Mouse (Mus musculus): ENCODE results near the gene Rrm2.
"Not testable (repeated sequence)": the region's sequence is repeated elsewhere in the genome, so short reads cannot be mapped to it uniquely, and the experiment has no call there.

The Rrm2 gene

GRCm38 (mm10) chr12:24699578-24699977 is 8.5 kb upstream of the Rrm2 start:
- in situ Hi-C loops (cut with MboI; ENCODE audit: low pct_unique_long_range_greater_than_20kb in 1 of 2, low sequenced_read_pairs in 2 of 2, unreplicated experiment in 1 of 2) = loop anchor here (5.0 to 10.0 kb wide), 3 partner anchors 92 to 245 kb away; no protein-coding TSS in a partner anchor

- in situ Hi-C loops (cut with MboI; ENCODE audit: low pct_unique_long_range_greater_than_20kb in 1 of 2, low sequenced_read_pairs in 2 of 2, unreplicated experiment in 1 of 2) = not testable (repeated sequence)
These were observed 6.4 kb upstream of the Rrm2 start for GRCm38 (mm10) chr12:24701621-24702020.

DNA sequence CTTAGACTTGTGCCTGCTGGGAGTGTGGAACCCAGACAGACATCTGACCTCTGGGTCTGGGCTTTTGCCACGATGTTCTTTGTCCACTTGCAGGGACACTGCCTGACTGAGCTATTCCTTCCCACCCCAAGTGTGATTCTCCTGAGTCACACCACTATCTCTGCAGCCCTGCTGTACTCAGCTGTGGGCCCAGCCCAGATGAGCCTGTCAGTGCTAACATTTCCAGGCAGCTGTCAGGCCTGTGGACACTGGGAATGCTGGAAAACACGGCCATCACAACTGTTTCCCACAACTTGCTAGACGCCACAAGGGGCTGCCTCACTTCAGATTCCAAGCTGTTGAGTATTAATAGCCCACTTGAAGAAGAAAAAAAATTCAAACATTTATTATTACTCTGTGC is 5.0 kb upstream of the Rrm2 start:
- in situ Hi-C loops (cut with MboI; ENCODE audit: low pct_unique_long_range_greater_than_20kb in 1 of 2, low sequenced_read_pairs in 2 of 2, unreplicated experiment in 1 of 2) = no loop called here

DNA sequence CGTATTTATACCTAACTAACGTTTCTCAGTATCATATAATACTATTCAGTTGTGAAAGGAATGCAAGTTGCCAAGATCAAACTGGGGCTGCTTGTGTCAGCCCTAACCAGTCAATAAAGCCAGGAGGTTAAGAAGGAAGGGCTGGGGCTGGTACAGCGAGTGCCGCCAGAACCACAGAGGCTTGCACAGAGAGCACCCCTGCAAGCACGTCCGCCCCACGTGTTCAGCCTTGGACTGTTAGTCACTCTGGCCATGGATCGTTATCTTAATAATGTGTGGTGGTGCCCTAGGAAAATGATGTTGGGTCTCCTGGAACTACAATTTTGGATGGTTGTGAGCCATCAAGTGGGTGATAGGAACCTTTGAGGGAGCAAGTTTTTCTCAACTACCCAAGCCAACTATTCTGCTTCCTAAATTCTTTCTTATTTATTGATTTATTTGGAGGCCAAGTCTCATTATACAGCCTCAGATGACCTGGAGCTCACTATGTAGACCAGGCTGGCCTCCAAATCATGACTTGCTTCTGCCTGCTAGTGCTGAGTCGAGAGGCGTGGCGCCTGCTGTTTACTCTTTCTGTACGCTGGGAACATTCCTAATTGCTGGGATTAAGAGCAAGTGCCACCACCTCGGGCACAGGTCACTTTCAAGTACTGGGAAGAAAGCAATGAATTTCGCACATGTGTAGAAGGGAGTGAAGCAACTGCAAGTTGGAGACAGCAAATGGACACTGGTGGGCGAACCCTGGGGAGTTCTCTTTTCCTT is 2.4 kb upstream of the Rrm2 start:
- in situ Hi-C loops (cut with MboI; ENCODE audit: low pct_unique_long_range_greater_than_20kb in 1 of 2, low sequenced_read_pairs in 2 of 2, unreplicated experiment in 1 of 2) = no loop called here

DNA sequence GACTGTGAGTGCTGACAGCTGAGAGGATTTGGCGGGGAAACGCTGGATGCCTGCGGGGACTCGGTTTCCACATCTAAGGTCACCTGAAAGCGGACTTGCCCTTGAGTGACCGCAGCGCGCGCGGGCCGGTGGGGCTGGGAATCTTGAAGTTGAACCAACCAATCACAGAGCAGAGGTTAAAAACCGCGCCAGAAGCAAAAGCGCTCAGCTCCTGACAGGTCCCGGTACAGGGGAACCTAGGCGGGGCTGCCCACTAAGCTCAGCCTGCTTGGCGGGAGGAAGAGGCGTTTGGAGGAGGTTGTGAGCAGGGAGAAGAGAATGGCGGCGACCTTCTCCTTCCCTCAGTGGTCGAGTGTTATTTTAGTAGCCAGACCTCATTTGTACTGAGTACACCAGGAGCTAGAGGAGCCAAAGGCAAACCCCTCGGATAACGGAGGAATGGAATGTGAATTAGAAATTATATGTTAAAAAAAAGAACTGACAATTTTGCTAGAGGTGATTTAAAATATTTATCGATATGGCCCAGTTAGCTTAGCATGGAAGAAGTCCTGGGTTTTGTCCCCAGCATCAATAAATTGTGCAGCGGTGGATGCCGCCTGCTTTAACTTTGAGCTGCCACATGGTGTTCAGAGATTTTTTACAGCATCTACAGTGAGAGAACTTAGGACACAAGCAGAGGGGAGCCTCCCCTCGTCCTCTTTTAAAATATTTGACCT is 1.1 kb upstream of the Rrm2 start:
- in situ Hi-C loops (cut with MboI; ENCODE audit: low pct_unique_long_range_greater_than_20kb in 1 of 2, low sequenced_read_pairs in 2 of 2, unreplicated experiment in 1 of 2) = no loop called here

DNA sequence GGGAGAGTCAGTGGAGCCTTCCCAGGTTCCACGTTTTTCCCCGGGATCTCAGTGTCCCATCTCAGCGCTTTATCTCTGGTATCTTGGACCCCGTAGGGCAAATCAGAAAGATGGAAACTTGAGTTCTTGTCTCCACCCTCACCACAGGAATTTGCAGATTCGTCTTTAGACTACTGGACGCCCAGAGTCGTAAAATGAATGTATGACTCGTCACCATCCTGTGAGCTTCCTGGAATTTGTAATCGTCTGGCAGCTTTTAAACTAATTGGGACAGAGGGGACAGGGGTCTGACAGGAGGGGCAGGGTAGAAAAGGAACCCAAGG is 600 bp upstream of the Rrm2 start:
- in situ Hi-C loops (cut with MboI; ENCODE audit: low pct_unique_long_range_greater_than_20kb in 1 of 2, low sequenced_read_pairs in 2 of 2, unreplicated experiment in 1 of 2) = no loop called here

GRCm38 (mm10) chr12:24708824-24709218 is 780 bp downstream of the Rrm2 start:
- in situ Hi-C loops (cut with MboI; ENCODE audit: low pct_unique_long_range_greater_than_20kb in 1 of 2, low sequenced_read_pairs in 2 of 2, unreplicated experiment in 1 of 2) = no loop called here

DNA sequence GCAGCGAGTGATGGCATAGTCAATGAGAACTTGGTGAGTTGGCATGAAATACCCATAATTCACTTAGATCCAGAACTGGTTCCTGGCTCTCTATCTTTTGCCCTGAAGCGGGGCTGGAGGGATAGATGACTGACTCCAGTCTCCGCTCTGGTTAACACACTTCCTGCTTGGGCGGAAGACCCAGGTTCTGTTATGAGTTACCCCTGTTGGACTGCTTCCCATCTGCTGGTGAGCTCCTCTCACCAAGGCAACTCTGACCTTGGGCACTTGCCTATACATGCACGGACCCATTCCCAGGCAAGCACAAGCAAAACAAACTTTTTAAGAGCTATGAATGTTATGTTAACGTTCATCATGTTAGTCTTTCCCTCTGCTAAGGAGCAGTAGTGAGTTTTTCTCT is 1.4 kb downstream of the Rrm2 start:
- in situ Hi-C loops (cut with MboI; ENCODE audit: low pct_unique_long_range_greater_than_20kb in 1 of 2, low sequenced_read_pairs in 2 of 2, unreplicated experiment in 1 of 2) = no loop called here

GRCm38 (mm10) chr12:24709831-24710508 is 1.9 kb downstream of the Rrm2 start:
- in situ Hi-C loops (cut with MboI; ENCODE audit: low pct_unique_long_range_greater_than_20kb in 1 of 2, low sequenced_read_pairs in 2 of 2, unreplicated experiment in 1 of 2) = loop anchor here in 1 of 2 experiments (10.0 kb wide), 1 partner anchor 125 kb away; the partner anchor contains the start of gene Mboat2

GRCm38 (mm10) chr12:24710672-24711071 is 2.6 kb downstream of the Rrm2 start:
- in situ Hi-C loops (cut with MboI; ENCODE audit: low pct_unique_long_range_greater_than_20kb in 1 of 2, low sequenced_read_pairs in 2 of 2, unreplicated experiment in 1 of 2) = loop anchor here in 1 of 2 experiments (10.0 kb wide), 1 partner anchor 124 kb away; the partner anchor contains the start of gene Mboat2

- in situ Hi-C loops (cut with MboI; ENCODE audit: low pct_unique_long_range_greater_than_20kb in 1 of 2, low sequenced_read_pairs in 2 of 2, unreplicated experiment in 1 of 2) = loop anchor here in 1 of 2 experiments (10.0 kb wide), 1 partner anchor 122 kb away; the partner anchor contains the start of gene Mboat2
These were observed 4.4 kb downstream of the Rrm2 start for GRCm38 (mm10) chr12:24712396-24712795.

DNA sequence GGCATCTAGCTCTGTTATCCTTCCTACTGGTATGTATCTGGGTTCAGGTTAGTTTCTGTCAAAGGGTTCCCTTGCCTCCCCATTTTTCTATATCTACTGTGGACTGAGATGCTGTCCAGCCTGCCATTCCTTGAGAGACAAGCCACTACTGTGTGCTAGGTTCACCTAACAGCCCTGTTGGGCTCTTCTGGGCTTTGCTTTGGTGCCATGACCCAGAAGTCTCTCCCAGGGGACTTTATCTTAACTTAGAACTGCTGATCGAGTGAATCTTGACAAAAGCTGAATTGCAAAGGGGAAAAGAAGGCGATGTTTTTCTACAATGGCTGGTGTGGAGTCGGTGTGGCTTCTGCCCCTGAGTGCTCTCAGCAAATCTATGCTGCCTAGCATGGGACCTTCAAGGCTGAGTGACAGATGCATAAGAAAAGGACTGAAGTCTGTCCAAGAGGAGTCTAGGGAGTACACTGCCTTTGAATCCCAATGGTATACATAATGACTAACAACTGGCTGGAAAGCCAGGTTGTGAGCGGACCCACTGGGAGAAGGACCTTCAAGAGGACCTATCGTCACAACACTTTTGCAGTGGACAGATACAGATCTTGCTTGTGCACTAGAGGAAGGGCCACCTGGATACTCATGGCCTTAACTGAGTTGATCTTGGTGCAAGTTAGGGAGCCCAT is 6.7 kb downstream of the Rrm2 start:
- in situ Hi-C loops (cut with MboI; ENCODE audit: low pct_unique_long_range_greater_than_20kb in 1 of 2, low sequenced_read_pairs in 2 of 2, unreplicated experiment in 1 of 2) = loop anchor here in 1 of 2 experiments (5.0 to 10.0 kb wide), 2 partner anchors 120 to 238 kb away; partner anchors contain the start of gene Mboat2

DNA sequence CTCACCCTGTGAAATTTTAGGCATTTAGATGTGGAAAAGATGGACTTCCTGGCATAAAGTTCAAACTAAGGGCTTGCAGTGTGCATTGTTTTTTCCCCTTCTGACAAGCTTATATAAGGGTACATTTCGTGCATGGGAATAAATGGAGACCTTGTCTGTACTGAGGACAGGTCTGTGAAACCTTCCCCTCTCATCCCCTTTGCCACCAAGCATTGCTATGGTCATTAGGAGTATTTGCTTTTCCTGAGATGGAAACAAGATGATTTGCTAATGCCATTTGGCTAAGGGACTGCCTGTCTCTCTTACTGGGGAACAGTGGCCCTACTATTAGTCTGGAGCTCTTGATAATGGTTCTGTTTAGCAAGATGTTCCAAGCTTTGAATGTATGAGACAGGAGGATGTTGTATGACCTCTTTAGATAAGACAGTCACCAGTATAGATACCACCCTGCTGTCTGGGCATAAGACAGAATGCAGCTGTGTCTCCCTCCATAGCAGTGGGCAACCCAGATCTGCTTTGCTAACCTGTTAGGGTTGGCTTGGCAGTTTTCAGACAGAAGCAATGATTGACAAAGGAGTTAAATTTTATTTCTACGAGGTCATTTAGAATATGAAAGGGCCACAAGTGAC is 7.3 kb downstream of the Rrm2 start:
- in situ Hi-C loops (cut with MboI; ENCODE audit: low pct_unique_long_range_greater_than_20kb in 1 of 2, low sequenced_read_pairs in 2 of 2, unreplicated experiment in 1 of 2) = loop anchor here in 1 of 2 experiments (5.0 to 10.0 kb wide), 2 partner anchors 119 to 237 kb away; partner anchors contain the start of gene Mboat2

DNA sequence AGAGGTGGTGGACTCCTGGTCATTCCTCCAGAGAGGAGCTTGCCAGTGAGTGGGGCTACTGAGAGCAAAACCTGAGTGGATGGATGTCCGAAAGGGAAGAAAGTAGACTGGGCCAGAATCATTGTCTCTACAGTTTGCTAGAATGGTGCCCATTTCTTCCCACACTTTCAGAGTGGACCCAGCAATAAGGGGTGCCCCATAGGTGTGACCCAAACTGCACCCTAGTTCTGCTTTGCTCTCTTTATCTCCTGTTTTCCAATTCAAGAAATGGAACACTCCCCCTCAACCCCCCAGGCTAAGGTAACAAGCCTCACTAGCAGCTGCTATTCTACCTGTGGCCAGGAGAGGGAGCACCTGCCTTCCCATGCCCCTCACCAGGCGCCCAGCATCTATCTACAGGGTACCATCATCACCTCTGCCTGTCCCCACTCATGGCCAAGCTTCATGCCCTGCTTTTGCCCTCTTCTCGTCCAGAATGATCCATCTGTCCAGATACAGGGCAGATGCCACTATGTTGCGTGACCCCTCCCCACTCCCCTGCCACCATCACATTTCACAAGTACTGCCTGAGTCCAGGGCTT is 8.8 kb downstream of the Rrm2 start:
- in situ Hi-C loops (cut with MboI; ENCODE audit: low pct_unique_long_range_greater_than_20kb in 1 of 2, low sequenced_read_pairs in 2 of 2, unreplicated experiment in 1 of 2) = loop anchor here in 1 of 2 experiments (5.0 to 10.0 kb wide), 2 partner anchors 118 to 235 kb away; partner anchors contain the start of gene Mboat2

GRCm38 (mm10) chr12:24723434-24723833 is 15.4 kb downstream of the Rrm2 start:
- in situ Hi-C loops (cut with MboI; ENCODE audit: low pct_unique_long_range_greater_than_20kb in 1 of 2, low sequenced_read_pairs in 2 of 2, unreplicated experiment in 1 of 2) = loop anchor here in 1 of 2 experiments (5.0 kb wide), 1 partner anchor 229 kb away; no protein-coding TSS in a partner anchor

DNA sequence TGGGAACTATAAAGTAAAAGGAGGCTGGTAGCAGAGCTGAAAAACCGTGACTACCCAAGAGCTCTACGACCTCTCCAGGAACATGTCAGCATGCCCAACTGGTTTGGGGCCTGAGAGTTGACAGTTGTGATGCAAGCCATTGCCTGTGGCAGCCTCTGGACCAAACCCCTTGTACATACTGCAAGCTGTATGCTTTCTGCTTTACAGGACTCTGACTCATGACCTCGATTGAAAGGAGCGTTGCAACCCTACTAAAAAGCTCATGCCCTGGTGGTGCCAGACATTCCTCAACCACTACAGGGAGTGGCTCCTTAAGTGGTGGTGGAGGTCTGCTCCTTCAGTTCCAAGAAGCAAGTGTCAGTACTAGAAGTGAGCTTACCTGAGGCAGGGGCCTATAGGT is 15.8 kb downstream of the Rrm2 start:
- in situ Hi-C loops (cut with MboI; ENCODE audit: low pct_unique_long_range_greater_than_20kb in 1 of 2, low sequenced_read_pairs in 2 of 2, unreplicated experiment in 1 of 2) = loop anchor here in 1 of 2 experiments (5.0 kb wide), 1 partner anchor 228 kb away; no protein-coding TSS in a partner anchor

DNA sequence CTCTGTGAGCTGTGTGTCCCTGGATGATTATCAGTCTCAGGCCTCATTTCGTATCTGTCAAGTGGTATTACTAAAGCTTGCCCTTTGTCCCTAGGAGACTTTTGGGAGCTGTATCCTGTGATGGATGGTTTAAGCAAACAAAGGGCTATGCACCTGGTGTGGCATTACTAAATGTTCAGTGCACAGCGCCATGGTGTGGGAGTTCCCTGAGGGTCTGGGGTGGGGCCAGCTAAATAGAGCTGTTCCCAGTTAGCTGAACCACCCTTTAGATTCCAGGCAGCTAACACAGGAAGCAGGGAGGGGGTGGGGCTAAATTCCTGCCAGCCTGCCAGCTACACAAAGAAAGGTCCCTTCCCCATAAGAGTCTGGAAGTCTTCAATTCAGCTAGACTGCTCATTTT is 16.3 kb downstream of the Rrm2 start:
- in situ Hi-C loops (cut with MboI; ENCODE audit: low pct_unique_long_range_greater_than_20kb in 1 of 2, low sequenced_read_pairs in 2 of 2, unreplicated experiment in 1 of 2) = loop anchor here in 1 of 2 experiments (5.0 kb wide), 1 partner anchor 228 kb away; no protein-coding TSS in a partner anchor
